Mouse (Mus musculus): ENCODE results near the gene Vnn3. TPM values are rescaled to one million over a fixed set of nuclear protein-coding genes. Genes with fewer than 3 reads are reported as not detected.
A peak's percentile ranks its signal among the peaks of the same experiment; 100 is the strongest.

Gene Vnn3
- not detected for polyA plus RNA-seq (2021)

- ATAC-seq: peak; percentile 54
- POLR2A ChIA-PET: no interaction called here
- TF ChIP-seq CTCF (IDR thresholded peaks at IDR 0.05): no peak
- DNase-seq (ENCODE audit: low read depth, low spot score): no peak
- CTCF ChIA-PET: interaction anchor here (1.4 kb wide), 1 partner anchor 15 kb away, joined by 3 read pairs; no protein-coding TSS in a partner anchor
- peaks cover 4% of the 10 kb centered on the region for H3K27me3 ChIP-seq
- in situ Hi-C loops (cut with MboI; ENCODE audit: low pct_unique_long_range_greater_than_20kb): no loop called here
Observed at GRCm38 (mm10) chr10:23851228-23851912, at the start of gene Vnn3. Vnn3 (plus strand) TSS chr10:23851462.

- CTCF ChIA-PET: interaction anchor here (2.0 kb wide), 1 partner anchor 10 kb away, joined by 4 read pairs; no protein-coding TSS in a partner anchor
- POLR2A ChIA-PET: no interaction called here
- in situ Hi-C loops (cut with MboI; ENCODE audit: low pct_unique_long_range_greater_than_20kb): no loop called here
- TF ChIP-seq CTCF (IDR thresholded peaks at IDR 0.05): no peak
- ATAC-seq (no peak), DNase-seq (ENCODE audit: low read depth, low spot score) (no peak)
- no peaks in the 10 kb centered on the region for H3K27me3 ChIP-seq
Observed at GRCm38 (mm10) chr10:23802911-23803310, 48.4 kb upstream of the Vnn3 start.

- POLR2A ChIA-PET: no interaction called here
- DNase-seq (ENCODE audit: low read depth, low spot score): no peak
- in situ Hi-C loops (cut with MboI; ENCODE audit: low pct_unique_long_range_greater_than_20kb): no loop called here
- ATAC-seq: no peak
- no peak for TF ChIP-seq CTCF (IDR thresholded peaks at IDR 0.05)
- CTCF ChIA-PET: no interaction called here
- no peaks in the 10 kb centered on the region for H3K27me3 ChIP-seq
Observed at GRCm38 (mm10) chr10:23804665-23805064, 46.6 kb upstream of the Vnn3 start.

- POLR2A ChIA-PET: no interaction called here
- TF ChIP-seq CTCF (IDR thresholded peaks at IDR 0.05): no peak
- no peak for DNase-seq (ENCODE audit: low read depth, low spot score)
- in situ Hi-C loops (cut with MboI; ENCODE audit: low pct_unique_long_range_greater_than_20kb): no loop called here
- ATAC-seq: no peak
- no peaks in the 10 kb centered on the region for H3K27me3 ChIP-seq
- CTCF ChIA-PET: interaction anchor here (1.1 kb wide), 1 partner anchor 274 kb away, joined by 3 read pairs; no protein-coding TSS in a partner anchor
Observed at GRCm38 (mm10) chr10:23806201-23806600, 45.1 kb upstream of the Vnn3 start.

GRCm38 (mm10) chr10:23811635-23812437 lies 39.4 kb upstream of the Vnn3 start:
- ChIA-PET CTCF (interaction anchor here (0.6 kb wide), 1 partner anchor 922 kb away, joined by 3 read pairs; no protein-coding TSS in a partner anchor), POLR2A (interaction anchor here (0.6 kb wide), 1 partner anchor 993 kb away, joined by 6 read pairs; no protein-coding TSS in a partner anchor)
- ATAC-seq (peak; percentile 44), DNase-seq (ENCODE audit: low read depth, low spot score) (no peak)
- H3K27me3 ChIP-seq: no peaks in the 10 kb centered on the region
- in situ Hi-C loops (cut with MboI; ENCODE audit: low pct_unique_long_range_greater_than_20kb): loop anchor here (10.0 kb wide), 1 partner anchor 813 kb away; no protein-coding TSS in a partner anchor
- TF ChIP-seq CTCF (IDR thresholded peaks at IDR 0.05): peak; percentile 71

GRCm38 (mm10) chr10:23812438-23812759 lies 38.9 kb upstream of the Vnn3 start:
- no peaks in the 10 kb centered on the region for H3K27me3 ChIP-seq
- POLR2A ChIA-PET: interaction anchor here (0.6 kb wide), 1 partner anchor 994 kb away, joined by 6 read pairs; no protein-coding TSS in a partner anchor
- CTCF ChIA-PET: interaction anchor here (0.6 to 0.7 kb wide), 2 partner anchors 10 to 922 kb away, joined by 3 to 4 read pairs; no protein-coding TSS in a partner anchor
- DNase-seq (ENCODE audit: low read depth, low spot score): no peak
- peak; percentile 27 for TF ChIP-seq CTCF (IDR thresholded peaks at IDR 0.05)
- ATAC-seq: no peak
- in situ Hi-C loops (cut with MboI; ENCODE audit: low pct_unique_long_range_greater_than_20kb): loop anchor here (10.0 kb wide), 1 partner anchor 812 kb away; no protein-coding TSS in a partner anchor

GRCm38 (mm10) chr10:23812852-23813766 lies 38.2 kb upstream of the Vnn3 start:
- DNase-seq (ENCODE audit: low read depth, low spot score) (no peak), ATAC-seq (no peak)
- POLR2A ChIA-PET: no interaction called here
- no peak for TF ChIP-seq CTCF (IDR thresholded peaks at IDR 0.05)
- CTCF ChIA-PET: interaction anchor here (0.7 kb wide), 1 partner anchor 11 kb away, joined by 4 read pairs; no protein-coding TSS in a partner anchor
- H3K27me3 ChIP-seq: no peaks in the 10 kb centered on the region
- in situ Hi-C loops (cut with MboI; ENCODE audit: low pct_unique_long_range_greater_than_20kb): loop anchor here (10.0 kb wide), 1 partner anchor 812 kb away; no protein-coding TSS in a partner anchor

- in situ Hi-C loops (cut with MboI; ENCODE audit: low pct_unique_long_range_greater_than_20kb): loop anchor here (5.0 to 10.0 kb wide), 3 partner anchors 267 to 810 kb away; no protein-coding TSS in a partner anchor
- TF ChIP-seq CTCF (IDR thresholded peaks at IDR 0.05): peak; percentile 71
- DNase-seq (ENCODE audit: low read depth, low spot score): no peak
- POLR2A ChIA-PET: no interaction called here
- ATAC-seq: no peak
- CTCF ChIA-PET: interaction anchor here (1.1 kb wide), 2 partner anchors 22 to 497 kb away, joined by 3 read pairs; no protein-coding TSS in a partner anchor
- no peaks in the 10 kb centered on the region for H3K27me3 ChIP-seq
Observed at GRCm38 (mm10) chr10:23815168-23815567, 36.1 kb upstream of the Vnn3 start.

GRCm38 (mm10) chr10:23816241-23816640 lies 35.0 kb upstream of the Vnn3 start:
- in situ Hi-C loops (cut with MboI; ENCODE audit: low pct_unique_long_range_greater_than_20kb): loop anchor here (5.0 to 10.0 kb wide), 3 partner anchors 266 to 809 kb away; no protein-coding TSS in a partner anchor
- ChIA-PET CTCF (interaction anchor here (0.8 to 1.3 kb wide), 2 partner anchors 224 to 264 kb away, joined by 4 read pairs; no protein-coding TSS in a partner anchor), POLR2A (no interaction called here)
- TF ChIP-seq CTCF (IDR thresholded peaks at IDR 0.05): no peak
- H3K27me3 ChIP-seq: no peaks in the 10 kb centered on the region
- ATAC-seq (no peak), DNase-seq (ENCODE audit: low read depth, low spot score) (no peak)
